Mouse (Mus musculus): ENCODE data around the gene Iqgap1. TPM values are rescaled to one million over a fixed set of nuclear protein-coding genes. Genes with fewer than 3 reads are reported as not detected.

The Iqgap1 gene
- total RNA-seq, 2 experiments from 2014 or later = 30.0 to 83.8 TPM

GRCm38 (mm10) chr7:80736199-80736598 lies 89.6 kb downstream of the Iqgap1 start:
- ATAC-seq (replicated peaks; ENCODE audit: low FRiP score, poor library complexity, severe bottlenecking) = no peak

- no peak for ATAC-seq (replicated peaks; ENCODE audit: low FRiP score, poor library complexity, severe bottlenecking)
These were observed 92.8 kb downstream of the Iqgap1 start for GRCm38 (mm10) chr7:80732986-80733385.

DNA sequence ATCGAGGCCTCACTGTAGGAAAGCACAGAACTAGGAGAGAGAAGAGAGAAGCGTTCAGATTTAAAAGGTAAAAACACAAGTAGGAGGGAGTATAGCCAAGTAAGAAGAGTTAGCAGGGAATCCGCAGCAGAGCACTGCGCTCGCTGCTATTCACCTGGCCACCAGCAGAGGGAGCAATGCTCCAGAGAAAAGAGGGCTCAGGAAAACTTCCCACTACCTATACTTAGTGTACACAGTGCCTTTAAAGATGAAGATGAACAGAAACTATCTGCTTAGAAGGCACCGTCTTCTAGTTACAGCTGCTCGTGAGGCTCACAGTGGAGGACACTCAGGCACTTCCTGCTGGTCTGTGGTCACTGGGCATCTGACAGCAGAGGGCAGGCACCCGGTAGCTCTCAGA lies 96.1 kb downstream of the Iqgap1 start:
- peak; percentile 68 for ATAC-seq (replicated peaks; ENCODE audit: low FRiP score, poor library complexity, severe bottlenecking)

DNA sequence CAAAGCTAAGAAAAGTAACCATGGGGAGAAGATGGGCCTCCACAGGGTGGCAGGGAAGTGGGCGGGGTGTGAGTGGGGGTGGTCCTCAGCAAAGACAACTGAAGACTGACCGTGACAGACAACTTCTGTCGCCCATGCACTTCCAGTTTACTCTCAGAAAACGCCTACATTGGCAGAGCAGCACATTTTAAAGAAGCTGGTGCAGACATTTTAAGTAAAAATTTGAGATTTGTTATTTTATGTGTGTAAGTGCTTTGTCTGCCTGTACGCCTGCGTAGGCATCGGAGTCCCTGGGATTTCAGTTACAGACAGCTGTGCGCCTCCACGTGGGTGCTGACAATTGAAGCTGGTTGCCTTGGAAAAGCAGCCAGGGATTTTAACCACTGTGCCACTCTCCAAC lies 104.7 kb downstream of the Iqgap1 start:
- no peak for ATAC-seq (replicated peaks; ENCODE audit: low FRiP score, poor library complexity, severe bottlenecking)

DNA sequence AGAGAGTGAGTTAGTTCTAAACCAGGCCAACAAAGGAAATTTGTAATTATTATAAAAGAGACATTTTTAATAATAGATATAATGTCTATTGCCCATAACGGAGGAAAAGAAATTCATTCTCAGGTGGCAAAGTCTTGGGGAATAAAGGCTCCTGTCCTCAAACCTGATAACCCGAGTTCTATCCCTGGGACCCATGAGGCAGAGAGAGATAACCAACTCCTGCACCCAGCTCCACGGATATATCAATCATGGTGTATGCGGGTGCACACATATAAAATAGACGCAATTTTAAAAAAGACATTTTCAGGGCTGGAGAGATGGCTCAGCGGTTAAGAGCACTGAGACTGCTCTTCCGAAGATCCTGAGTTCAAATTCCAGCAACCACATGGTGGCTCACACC lies 106.2 kb downstream of the Iqgap1 start:
- ATAC-seq (replicated peaks; ENCODE audit: low FRiP score, poor library complexity, severe bottlenecking) = no peak

- no peak for ATAC-seq (replicated peaks; ENCODE audit: low FRiP score, poor library complexity, severe bottlenecking)
These were observed 106.7 kb downstream of the Iqgap1 start for GRCm38 (mm10) chr7:80719038-80719437.

DNA sequence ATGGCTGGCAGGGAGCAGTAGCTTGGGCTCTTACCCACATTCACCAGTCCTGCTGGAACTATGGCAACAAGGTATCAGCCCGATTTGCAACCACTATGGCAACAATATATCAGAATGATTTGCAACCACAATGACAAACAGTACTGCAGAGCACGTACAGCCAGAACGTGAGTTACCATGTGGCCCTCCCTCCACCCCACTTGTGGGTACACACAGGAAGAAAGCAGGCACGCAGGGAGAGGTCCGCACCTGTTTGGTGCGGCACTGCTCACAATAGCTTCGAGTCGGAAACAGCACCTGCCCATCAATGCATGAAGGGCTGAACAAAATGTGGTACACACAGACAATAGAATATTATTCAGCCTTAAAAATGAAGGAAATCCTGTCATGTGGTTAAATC lies 107.3 kb downstream of the Iqgap1 start:
- no peak for ATAC-seq (replicated peaks; ENCODE audit: low FRiP score, poor library complexity, severe bottlenecking)

DNA sequence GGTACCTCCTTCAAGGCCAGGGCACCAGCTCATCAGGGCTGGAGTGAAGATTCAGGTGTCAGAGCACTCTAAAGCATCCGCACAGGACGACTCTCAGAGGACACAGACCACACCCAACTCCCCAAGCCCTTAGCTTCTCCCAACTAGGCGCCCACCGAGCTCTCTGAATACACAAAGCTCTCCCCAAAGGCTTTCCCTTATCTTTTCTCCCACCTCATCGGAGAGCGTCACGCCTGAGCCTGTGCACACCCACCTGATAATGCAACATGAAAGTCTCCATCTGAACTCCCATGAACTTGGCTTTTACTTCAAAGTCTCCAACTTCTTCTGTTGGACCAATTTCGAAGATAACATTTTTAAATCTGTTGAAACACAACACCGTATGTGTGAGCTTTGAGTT lies 109.0 kb downstream of the Iqgap1 start:
- no peak for ATAC-seq (replicated peaks; ENCODE audit: low FRiP score, poor library complexity, severe bottlenecking)

DNA sequence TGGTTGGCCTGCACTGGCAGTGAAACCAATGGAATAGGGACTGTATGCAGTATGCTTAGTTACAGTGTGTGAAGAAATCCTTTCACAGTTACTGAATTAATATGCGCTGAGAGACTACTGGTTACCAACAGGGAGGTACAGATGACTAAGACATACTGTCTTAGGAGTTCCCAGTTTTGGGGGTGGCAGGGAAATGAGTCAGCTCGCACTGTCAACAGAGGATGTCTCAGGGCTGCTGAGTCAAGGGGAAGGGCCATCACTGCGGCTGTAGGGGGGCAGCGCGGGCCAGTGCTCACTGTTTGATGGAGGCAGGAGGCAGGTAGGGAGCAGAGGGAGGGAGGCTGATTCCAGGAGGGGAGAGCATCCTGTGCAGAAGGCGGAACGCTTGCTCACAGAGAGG lies 110.5 kb downstream of the Iqgap1 start:
- 0 out of 2 replicates have a peak, but pooled peaks have one; percentile 43 for ATAC-seq (replicated peaks; ENCODE audit: low FRiP score, poor library complexity, severe bottlenecking)

- no peak for ATAC-seq (replicated peaks; ENCODE audit: low FRiP score, poor library complexity, severe bottlenecking)
These were observed 114.3 kb downstream of the Iqgap1 start for GRCm38 (mm10) chr7:80711496-80711895.

GRCm38 (mm10) chr7:80710333-80710732 lies 115.4 kb downstream of the Iqgap1 start:
- ATAC-seq (replicated peaks; ENCODE audit: low FRiP score, poor library complexity, severe bottlenecking) = no peak

GRCm38 (mm10) chr7:80704066-80704465 lies 121.7 kb downstream of the Iqgap1 start:
- no peak for ATAC-seq (replicated peaks; ENCODE audit: low FRiP score, poor library complexity, severe bottlenecking)

- ATAC-seq (replicated peaks; ENCODE audit: low FRiP score, poor library complexity, severe bottlenecking) = peak; percentile 90
These were observed 123.3 kb downstream of the Iqgap1 start for GRCm38 (mm10) chr7:80702510-80702909.

- ATAC-seq (replicated peaks; ENCODE audit: low FRiP score, poor library complexity, severe bottlenecking) = no peak
These were observed 126.1 kb downstream of the Iqgap1 start for GRCm38 (mm10) chr7:80699709-80700108.

DNA sequence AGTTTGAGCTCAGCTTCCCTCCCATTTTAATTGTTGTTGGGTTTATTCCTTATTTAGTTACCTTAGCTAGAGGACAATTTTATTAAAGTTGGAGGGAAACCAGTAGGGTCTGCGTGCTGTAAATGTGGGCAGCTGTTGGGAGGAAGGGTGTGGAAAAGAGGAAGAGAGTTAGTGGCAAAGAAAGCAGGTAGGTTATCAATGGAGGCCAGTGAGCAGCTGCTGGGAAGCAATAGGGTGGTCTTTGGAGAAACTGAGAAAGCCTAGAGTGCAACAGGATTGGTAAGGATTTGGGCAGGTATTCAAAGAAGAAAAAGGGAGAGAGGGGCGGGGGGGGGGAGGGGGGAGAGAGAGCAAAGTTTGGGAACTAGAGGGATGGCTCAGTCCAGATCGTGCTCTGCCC lies 126.8 kb downstream of the Iqgap1 start:
- ATAC-seq (replicated peaks; ENCODE audit: low FRiP score, poor library complexity, severe bottlenecking) = no peak

GRCm38 (mm10) chr7:80697859-80698258 lies 127.9 kb downstream of the Iqgap1 start:
- ATAC-seq (replicated peaks; ENCODE audit: low FRiP score, poor library complexity, severe bottlenecking) = no peak

DNA sequence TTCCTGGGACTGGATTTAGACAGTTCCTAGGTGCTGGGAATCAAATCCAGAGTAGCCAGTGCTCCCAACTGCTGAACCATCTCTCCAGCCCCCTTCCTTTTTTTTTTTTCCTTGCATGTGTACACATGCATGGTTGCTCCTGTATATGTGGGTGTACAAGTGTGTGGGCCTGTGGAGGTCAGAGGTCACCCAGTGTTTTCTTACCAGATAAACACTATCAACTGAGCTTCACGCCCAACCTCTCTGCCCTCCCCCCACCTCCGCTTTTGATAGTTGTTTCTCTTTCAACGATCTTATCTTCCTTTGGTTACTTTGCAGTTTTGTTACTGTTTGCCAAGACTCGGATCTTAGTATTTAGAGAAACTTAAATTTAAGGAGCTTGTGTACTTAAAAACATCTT lies 128.9 kb downstream of the Iqgap1 start:
- no peak for ATAC-seq (replicated peaks; ENCODE audit: low FRiP score, poor library complexity, severe bottlenecking)

- ATAC-seq (replicated peaks; ENCODE audit: low FRiP score, poor library complexity, severe bottlenecking) = no peak
These were observed 129.4 kb downstream of the Iqgap1 start for GRCm38 (mm10) chr7:80696334-80696733.

- ATAC-seq (replicated peaks; ENCODE audit: low FRiP score, poor library complexity, severe bottlenecking) = no peak
These were observed 133.3 kb downstream of the Iqgap1 start for GRCm38 (mm10) chr7:80692472-80692871.

DNA sequence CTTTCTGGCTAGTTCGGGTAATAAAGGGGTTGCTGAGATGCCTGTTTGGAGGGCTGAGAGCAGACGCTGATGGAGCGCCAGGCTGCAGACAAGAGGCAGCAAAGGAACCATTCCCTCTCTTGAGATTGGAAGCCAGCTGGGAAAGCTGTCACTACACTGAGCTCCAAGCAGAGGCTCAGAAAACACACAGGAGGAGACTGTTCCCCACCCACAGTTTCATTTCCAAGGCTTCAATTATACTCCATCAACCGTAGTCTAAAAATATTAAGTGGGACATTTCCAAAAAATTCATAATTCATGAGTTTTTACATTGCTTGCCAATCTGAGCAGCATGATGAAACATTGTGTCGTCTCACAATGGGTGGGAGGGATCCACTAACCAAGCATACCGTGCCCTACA lies 134.6 kb downstream of the Iqgap1 start:
- ATAC-seq (replicated peaks; ENCODE audit: low FRiP score, poor library complexity, severe bottlenecking) = no peak

DNA sequence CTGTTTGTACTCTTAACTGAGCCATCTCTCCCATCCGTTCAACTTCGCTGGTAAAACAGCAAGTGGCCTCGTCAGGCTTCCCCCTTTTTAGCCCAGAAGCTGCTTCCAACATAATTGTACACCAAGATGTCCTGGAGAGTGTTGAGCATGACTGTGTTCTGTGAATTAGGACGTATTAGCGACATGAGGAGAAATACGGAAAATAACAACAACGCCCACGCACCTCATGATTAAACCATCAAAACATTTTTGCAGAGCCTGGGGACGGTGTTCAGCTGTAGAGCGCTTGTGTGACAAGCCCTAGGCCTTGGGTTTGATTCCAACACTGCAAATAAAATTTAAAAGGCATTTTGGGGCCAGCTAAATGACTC lies 136.6 kb downstream of the Iqgap1 start:
- no peak for ATAC-seq (replicated peaks; ENCODE audit: low FRiP score, poor library complexity, severe bottlenecking)

DNA sequence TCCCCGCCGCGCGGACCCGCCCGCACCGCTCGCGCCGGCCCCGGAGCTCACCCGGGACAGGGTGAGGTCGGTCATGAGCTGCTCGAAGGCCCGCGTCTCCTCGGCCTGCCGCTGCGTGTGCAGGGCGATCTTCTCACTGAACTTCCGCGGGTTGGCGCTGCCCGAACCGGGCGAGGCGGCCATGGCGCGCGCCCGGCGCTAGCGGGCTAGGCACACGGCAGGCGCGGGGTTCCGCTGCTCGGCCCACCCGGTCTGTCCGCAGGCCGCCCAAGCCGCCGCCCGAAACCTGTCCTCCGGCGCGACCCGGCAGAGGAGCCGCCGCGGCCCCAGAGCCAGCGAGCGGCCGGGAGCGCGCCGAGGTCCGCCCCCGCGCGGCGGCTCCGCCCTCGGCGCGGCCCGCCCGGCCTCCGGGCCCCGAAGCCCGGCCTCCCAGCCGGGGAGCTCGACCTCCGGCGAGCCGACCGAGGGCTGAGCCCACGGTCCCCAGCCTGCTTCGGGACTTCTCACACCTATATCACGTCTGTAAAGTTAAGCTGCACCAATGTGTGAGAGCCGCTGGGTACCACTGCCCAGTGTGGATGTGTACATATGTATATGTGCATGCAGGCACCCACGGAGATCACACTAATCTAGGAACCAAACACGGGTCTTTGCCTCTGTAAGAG lies 137.1 kb downstream of the Iqgap1 start, which contains the start of gene Crtc3:
Gene Crtc3 (minus strand): TSS at position 322 of the 665 bp plus-strand sequence.
- ATAC-seq (replicated peaks; ENCODE audit: low FRiP score, poor library complexity, severe bottlenecking) = peak; percentile 82
